ENCODE assay signal across 22 mouse cellular contexts in genomic region chr5:35401240-35401639, GRCm38 (mm10). TPM values are rescaled to one million over a fixed set of nuclear protein-coding genes. Genes with fewer than 3 reads are reported as not detected.
"Had no signal": no experiment of that assay in that cellular context is flagged by ENCODE, and none has a peak within 500 bp of the region (broad histone marks: within the 10 kb centered on the region; RNA-seq: fewer than 3 reads in every experiment).

No protein-coding gene starts in this region.

- DNase-seq: retina, postnatal 1 day; right cerebral cortex, adult 18-20 months; right cerebral cortex, postnatal 14 days; right cerebral cortex, postnatal 25 days; right cerebral cortex, postnatal 4 days; spleen, adult 18-20 months; thymus, adult 18-20 months; thymus, adult 2 months; thymus, postnatal 14 days; thymus, postnatal 25 days; thymus, postnatal 36 days; thymus, postnatal 4 days had no signal

- H3K36me3 ChIP-seq: neural tube, embryonic 13.5 days; neural tube, embryonic 15.5 days; stomach, embryonic 15.5 days had no signal

- H3K4me3 ChIP-seq: neural tube, embryonic 13.5 days; neural tube, embryonic 15.5 days; stomach, embryonic 15.5 days had no signal

- H3K9me3 ChIP-seq: neural tube, embryonic 13.5 days; neural tube, embryonic 15.5 days; stomach, embryonic 15.5 days had no signal

- H3K9ac ChIP-seq: neural tube, embryonic 13.5 days; neural tube, embryonic 15.5 days; stomach, embryonic 15.5 days had no signal

- H3K4me2 ChIP-seq: neural tube, embryonic 13.5 days; neural tube, embryonic 15.5 days; stomach, embryonic 15.5 days had no signal

- H3K27ac ChIP-seq: neural tube, embryonic 13.5 days; neural tube, embryonic 15.5 days; stomach, embryonic 15.5 days; stomach, postnatal 0 days had no signal

RNA-seq across cellular contexts. Expression of gene Hmx1, which starts 12.3 kb away (rescaled TPM):
- total RNA-seq: neutrophil, adult 5-6 weeks had no signal
- polyA plus RNA-seq: small intestine, adult 2 months; spleen, adult 2 months; stomach, embryonic 14.5 days; stomach, embryonic 16.5 days; stomach, postnatal 0 days; urinary bladder, adult 2 months had no signal
